Mouse (Mus musculus): Measurements from ENCODE around the gene Slc9a3. TPM values are rescaled to one million over a fixed set of nuclear protein-coding genes. Genes with fewer than 3 reads are reported as not detected.

The Slc9a3 gene
- 0.61 and 0.84 TPM in 2 replicates for polyA plus RNA-seq (2012; rRNA removed)

- DNase-seq (ENCODE audit: extremely low spot score in 1 of 2, low spot score in 1 of 2): peak in 1 of 2 experiments; percentile 25
Observed at GRCm38 (mm10) chr13:74121141-74121602, at the start of gene Slc9a3. Gene Slc9a3, plus strand, starts transcription at chr13:74121457.

DNA sequence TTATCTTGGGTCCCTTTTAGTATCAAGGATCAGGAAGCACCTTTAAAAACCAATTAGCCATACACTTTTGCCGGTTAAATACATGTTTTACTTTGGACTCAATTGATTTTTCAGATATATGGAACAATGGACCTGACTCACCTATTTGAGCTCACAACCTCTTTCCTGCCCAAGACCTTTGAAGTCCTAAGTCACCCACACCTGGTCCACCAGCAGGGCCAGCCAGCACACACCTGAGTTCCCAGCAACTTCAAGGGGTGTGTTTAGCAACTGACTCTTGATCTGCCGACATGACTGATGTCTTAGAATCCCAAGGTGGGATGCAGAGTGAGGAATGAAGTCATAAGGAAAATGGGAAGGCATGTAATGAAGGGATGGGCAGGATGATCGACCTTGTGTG is 49.5 kb upstream of the Slc9a3 start:
- no peak for DNase-seq (ENCODE audit: extremely low spot score in 1 of 2, low spot score in 1 of 2)

- DNase-seq (ENCODE audit: extremely low spot score in 1 of 2, low spot score in 1 of 2): no peak
Observed at GRCm38 (mm10) chr13:74073369-74073768, 47.9 kb upstream of the Slc9a3 start.

GRCm38 (mm10) chr13:74090265-74090664 is 31.0 kb upstream of the Slc9a3 start:
- DNase-seq (ENCODE audit: extremely low spot score in 1 of 2, low spot score in 1 of 2): no peak

DNA sequence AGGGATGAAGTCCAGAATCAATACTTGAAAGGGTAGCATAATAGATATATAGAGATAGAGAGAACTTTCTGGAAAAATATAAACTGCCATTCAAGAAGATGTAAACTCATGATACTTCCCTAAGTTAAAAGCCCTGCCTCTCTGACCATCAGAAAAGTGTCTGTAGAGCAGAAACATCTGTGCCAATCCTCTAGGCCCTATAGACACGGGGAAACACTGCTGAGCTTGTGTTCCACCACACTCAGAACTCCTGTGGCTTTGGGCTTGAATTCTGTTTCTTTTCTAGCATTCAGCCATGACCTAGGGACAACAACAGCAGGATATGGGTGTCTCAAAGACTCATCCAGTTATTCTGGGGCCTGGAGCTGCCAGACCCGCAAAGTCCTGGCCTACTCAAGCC is 25.3 kb upstream of the Slc9a3 start:
- no peak for DNase-seq (ENCODE audit: extremely low spot score in 1 of 2, low spot score in 1 of 2)

GRCm38 (mm10) chr13:74096715-74097363 is 24.4 kb upstream of the Slc9a3 start:
- peak; percentile 12 to 76 for DNase-seq (ENCODE audit: extremely low spot score in 1 of 2, low spot score in 1 of 2)

- no peak for DNase-seq (ENCODE audit: extremely low spot score in 1 of 2, low spot score in 1 of 2)
Observed at GRCm38 (mm10) chr13:74098913-74099312, 22.3 kb upstream of the Slc9a3 start.

GRCm38 (mm10) chr13:74102108-74102830 is 19.0 kb upstream of the Slc9a3 start:
- DNase-seq (ENCODE audit: extremely low spot score in 1 of 2, low spot score in 1 of 2): no peak

GRCm38 (mm10) chr13:74102831-74103582 is 18.2 kb upstream of the Slc9a3 start:
- DNase-seq (ENCODE audit: extremely low spot score in 1 of 2, low spot score in 1 of 2): peak in 1 of 2 experiments; percentile 23

- DNase-seq (ENCODE audit: extremely low spot score in 1 of 2, low spot score in 1 of 2): no peak
Observed at GRCm38 (mm10) chr13:74104417-74104816, 16.8 kb upstream of the Slc9a3 start.

GRCm38 (mm10) chr13:74107410-74107809 is 13.8 kb upstream of the Slc9a3 start:
- DNase-seq (ENCODE audit: extremely low spot score in 1 of 2, low spot score in 1 of 2): no peak

DNA sequence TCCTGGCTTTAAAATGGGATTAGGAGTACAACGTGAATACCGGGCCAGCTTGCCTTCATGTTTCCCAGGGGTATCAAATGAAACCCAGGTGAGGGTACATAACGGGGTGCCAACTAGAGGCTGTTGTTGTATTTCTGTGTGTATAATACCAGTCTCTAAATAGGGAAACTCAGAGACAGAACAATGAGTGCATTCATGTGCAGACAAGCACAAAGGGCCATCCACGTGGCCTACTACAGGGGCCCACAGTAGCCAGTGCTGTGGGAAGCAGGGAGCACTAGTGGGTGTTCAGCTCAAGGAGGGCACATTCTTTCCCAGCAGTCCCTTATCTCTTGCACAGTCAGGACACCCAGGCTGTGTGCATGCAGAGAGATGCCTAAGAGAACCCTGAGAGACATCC is 8.7 kb upstream of the Slc9a3 start:
- peak in 1 of 2 experiments; percentile 6 for DNase-seq (ENCODE audit: extremely low spot score in 1 of 2, low spot score in 1 of 2)

GRCm38 (mm10) chr13:74113626-74114191 is 7.5 kb upstream of the Slc9a3 start:
- no peak for DNase-seq (ENCODE audit: extremely low spot score in 1 of 2, low spot score in 1 of 2)

DNA sequence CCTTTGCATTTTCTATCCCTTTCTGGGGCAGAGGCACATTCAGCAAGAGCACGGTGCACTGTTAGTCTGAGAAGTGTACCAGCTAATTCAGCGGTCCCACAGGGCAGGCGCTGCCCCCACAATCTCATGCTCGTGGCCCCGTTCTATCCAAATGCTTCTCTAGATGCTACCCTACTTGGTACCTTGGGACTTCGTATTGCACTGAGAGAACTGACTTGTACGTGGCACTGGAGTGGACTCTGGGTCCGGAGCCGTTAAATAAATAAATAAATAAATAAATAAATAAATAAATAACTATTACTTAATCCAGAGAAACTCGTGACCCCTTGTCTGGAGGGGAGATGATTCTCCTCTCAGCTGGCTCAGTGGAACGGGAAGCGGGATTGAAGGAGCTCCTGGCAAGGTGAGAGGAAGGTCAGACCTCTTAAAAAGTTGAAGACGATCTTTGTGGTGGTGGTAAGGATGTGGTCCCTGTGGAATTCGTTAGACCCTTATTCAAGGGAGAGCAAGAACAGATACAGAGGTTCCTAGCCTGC is 606 bp downstream of the Slc9a3 start:
- no peak for DNase-seq (ENCODE audit: extremely low spot score in 1 of 2, low spot score in 1 of 2)

- no peak for DNase-seq (ENCODE audit: extremely low spot score in 1 of 2, low spot score in 1 of 2)
Observed at GRCm38 (mm10) chr13:74122632-74123031, 1.4 kb downstream of the Slc9a3 start.

GRCm38 (mm10) chr13:74127571-74127970 is 6.3 kb downstream of the Slc9a3 start:
- no peak for DNase-seq (ENCODE audit: extremely low spot score in 1 of 2, low spot score in 1 of 2)

DNA sequence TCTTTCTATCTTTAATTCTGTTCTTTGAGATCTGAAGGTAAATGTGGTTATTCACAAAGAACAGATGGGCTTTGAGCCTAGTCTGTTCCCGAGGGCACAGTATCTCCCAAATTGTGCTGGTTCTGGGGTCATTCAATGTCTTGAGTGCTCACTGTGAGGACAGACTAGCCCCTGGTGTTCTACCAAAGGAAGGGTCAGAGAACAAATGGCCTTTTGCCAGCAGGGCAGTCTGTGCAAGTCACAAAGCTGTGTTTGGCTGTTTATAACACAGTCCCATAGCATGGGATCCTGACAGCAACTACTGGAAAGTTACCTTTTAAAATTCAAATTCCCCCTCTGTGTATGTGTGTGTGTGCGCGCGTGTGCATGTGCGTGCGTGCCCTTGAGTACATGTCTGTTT is 8.7 kb downstream of the Slc9a3 start:
- no peak for DNase-seq (ENCODE audit: extremely low spot score in 1 of 2, low spot score in 1 of 2)

DNA sequence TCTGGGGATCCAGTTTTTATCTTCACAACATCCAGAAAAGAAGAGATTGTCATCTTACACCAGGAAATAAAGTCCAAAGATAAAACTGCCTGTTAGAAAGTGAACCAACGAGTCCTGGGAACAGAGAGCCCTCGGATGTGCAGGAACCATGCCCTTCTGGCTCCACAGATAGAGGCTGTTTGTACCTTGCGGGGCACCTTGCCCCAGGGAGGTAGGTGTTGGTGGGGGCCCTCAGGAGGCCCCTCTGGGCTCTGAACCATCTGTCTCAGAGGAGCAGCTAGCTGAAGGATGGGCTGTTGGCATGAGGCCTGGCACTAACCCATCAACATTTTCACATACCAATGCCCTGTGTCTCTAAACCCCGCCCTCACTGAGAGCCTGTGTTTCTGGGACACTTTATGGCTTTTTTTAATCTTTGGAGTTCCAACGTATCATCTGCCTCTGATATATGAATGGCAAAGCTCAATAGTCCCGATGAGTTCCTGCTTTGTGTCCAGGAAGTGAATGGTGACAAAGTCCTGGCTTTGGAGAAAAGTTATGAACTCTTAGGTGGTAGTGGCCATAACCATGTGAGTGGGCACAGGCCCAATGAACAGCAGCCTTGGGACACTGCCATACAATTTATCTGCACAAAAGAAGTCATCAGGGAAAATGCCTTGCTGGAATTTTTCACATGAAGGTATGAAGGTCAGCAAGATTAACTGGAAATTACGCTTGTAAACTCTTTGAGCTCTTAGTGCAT is 17.8 kb downstream of the Slc9a3 start:
- no peak for DNase-seq (ENCODE audit: extremely low spot score in 1 of 2, low spot score in 1 of 2)

DNA sequence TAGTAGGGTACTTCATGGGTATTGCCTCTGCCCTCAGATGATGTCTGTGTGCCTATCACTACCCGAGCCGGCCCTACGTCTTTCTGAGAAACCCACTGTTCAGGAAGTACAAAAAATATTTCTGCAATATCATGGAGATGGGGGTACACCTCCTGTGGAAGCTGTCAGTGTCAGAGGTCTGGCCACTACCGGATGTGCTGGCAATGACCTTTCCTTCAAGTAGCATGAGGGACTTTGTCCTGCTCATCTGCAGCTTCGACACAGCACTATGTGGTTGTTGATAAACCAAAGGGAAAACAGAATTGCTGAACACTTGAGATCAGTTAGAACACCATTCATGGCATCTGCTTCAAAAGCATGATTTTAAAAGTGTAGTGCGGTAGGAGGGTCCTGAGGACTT is 19.5 kb downstream of the Slc9a3 start:
- DNase-seq (ENCODE audit: extremely low spot score in 1 of 2, low spot score in 1 of 2): no peak

GRCm38 (mm10) chr13:74143282-74143681 is 22.0 kb downstream of the Slc9a3 start:
- DNase-seq (ENCODE audit: extremely low spot score in 1 of 2, low spot score in 1 of 2): no peak

All from frontal cortex, adult 2 months (tissue).